Comparison of ENCODE assay signal across 8 mouse cellular contexts in the genomic region with DNA sequence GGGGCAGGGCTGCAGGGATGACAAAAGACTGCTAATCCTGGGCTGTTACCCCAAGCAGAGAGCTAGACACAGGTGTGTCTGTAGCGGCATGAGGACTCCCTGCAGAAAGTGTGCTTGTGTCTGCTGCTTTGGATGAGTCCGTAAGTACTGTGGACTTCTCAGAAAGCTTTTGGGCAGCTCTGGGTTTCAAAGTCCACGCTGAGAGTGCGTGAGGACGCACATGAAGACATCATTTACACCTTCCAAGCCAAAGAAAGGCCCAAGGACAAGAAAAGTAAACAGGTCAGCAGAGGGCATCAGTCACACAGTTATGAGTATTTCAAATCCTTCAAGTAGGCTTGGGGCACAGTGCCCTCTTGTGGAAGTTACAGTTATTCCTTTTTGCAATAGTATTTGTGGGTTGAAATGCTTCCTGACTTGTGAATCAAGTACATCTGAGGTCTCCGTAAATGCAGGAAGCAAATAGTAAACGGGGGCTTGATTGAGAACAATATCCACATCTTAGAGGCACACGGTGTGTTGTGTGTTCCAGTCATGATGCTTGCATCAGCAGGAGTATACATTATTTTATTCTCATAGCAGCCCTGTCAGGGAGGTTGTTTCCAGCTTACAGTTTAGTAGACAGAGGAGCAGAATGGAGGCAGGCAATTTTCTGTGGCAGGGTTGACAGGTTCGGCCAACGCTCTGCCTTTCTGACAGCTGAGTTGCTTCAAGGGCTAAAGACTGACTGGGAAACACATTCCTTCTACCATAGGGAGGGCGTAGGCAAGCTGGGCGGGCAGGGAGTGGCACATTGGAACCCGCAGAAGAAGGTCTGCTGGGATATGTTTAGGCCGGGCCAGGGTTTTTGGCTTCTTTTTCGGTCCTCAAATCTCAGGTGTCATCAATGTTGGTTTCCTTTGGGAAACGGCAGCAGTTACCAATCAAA. TPM values are rescaled to one million over a fixed set of nuclear protein-coding genes. Genes with fewer than 3 reads are reported as not detected.
DNase-seq lines count a peak whose midpoint lies in the region; ATAC-seq and TF ChIP-seq lines count a peak whose summit lies in the region.

No protein-coding gene starts in this region.

- no peak overlapping the region for H3K9ac ChIP-seq in forebrain, postnatal 0 days
- H3K9ac ChIP-seq in lung, postnatal 0 days (replicated peaks; ENCODE audit: low read depth), result no peak overlapping the region

- peak; percentile 66 for TF ChIP-seq CTCF in cerebellum, adult 2 months (IDR thresholded peaks at IDR 0.05; ENCODE audit: borderline replicate concordance, insufficient read depth, low read depth, low read length)
- peak; percentile 96 for TF ChIP-seq CTCF in forebrain, postnatal 0 days (IDR thresholded peaks at IDR 0.05; ENCODE audit: low read depth)
- TF ChIP-seq CTCF in lung, postnatal 0 days (IDR thresholded peaks at IDR 0.05), result peak; percentile 98

- no peak overlapping the region; the same call in 1 of the 2 replicates for H3K27ac ChIP-seq in cerebellum, adult 2 months (ENCODE audit: insufficient read depth, low read length)
- H3K27ac ChIP-seq in forebrain, postnatal 0 days (ENCODE audit: low read depth, low read length), result no peak overlapping the region
- peak overlapping the region; percentile 31 for H3K27ac ChIP-seq in hindbrain, embryonic 10.5 days
- H3K27ac ChIP-seq in lung, postnatal 0 days (ENCODE audit: low read length), result no peak overlapping the region

- 0 out of 2 replicates have a peak overlapping the region, but pooled peaks have one; percentile 21 for H3K4me2 ChIP-seq in forebrain, postnatal 0 days (ENCODE audit: low read depth)
- no peak overlapping the region for H3K4me2 ChIP-seq in lung, postnatal 0 days (replicated peaks; ENCODE audit: low read depth, low read length)

- no peaks in the 10 kb centered on the region for H3K36me3 ChIP-seq in forebrain, postnatal 0 days (ENCODE audit: insufficient read depth)
- H3K36me3 ChIP-seq in hindbrain, embryonic 10.5 days, result no peaks in the 10 kb centered on the region
- H3K36me3 ChIP-seq in lung, postnatal 0 days (ENCODE audit: insufficient read depth, low read length), result no peaks in the 10 kb centered on the region

- no peak overlapping the region for H3K4me3 ChIP-seq in cerebellum, adult 2 months (replicated peaks; ENCODE audit: insufficient read depth, low read depth, low read length)
- no peak overlapping the region for H3K4me3 ChIP-seq in forebrain, postnatal 0 days (ENCODE audit: low read depth, low read length)
- H3K4me3 ChIP-seq in hindbrain, embryonic 10.5 days, result no peak overlapping the region
- no peak overlapping the region for H3K4me3 ChIP-seq in lung, postnatal 0 days (ENCODE audit: low read depth, low read length)

- no peaks in the 10 kb centered on the region for H3K4me1 ChIP-seq in cerebellum, adult 2 months (ENCODE audit: control insufficient read depth, insufficient read depth, low read length)
- H3K4me1 ChIP-seq in forebrain, postnatal 0 days (ENCODE audit: insufficient read depth), result no peaks in the 10 kb centered on the region
- peaks cover 12% of the 10 kb centered on the region; the same call in 1 of the 2 replicates for H3K4me1 ChIP-seq in hindbrain, embryonic 10.5 days (replicated peaks)
- H3K4me1 ChIP-seq in lung, postnatal 0 days (ENCODE audit: insufficient read depth, low read depth, low read length), result 0 out of 2 replicates have a peak, but pooled peaks cover 4% of the 10 kb centered on the region

- no peaks in the 10 kb centered on the region for H3K27me3 ChIP-seq in cerebellum, adult 2 months (ENCODE audit: control insufficient read depth, insufficient read depth, low read length)
- no peaks in the 10 kb centered on the region for H3K27me3 ChIP-seq in forebrain, postnatal 0 days (ENCODE audit: insufficient read depth, low read length)
- no peaks in the 10 kb centered on the region for H3K27me3 ChIP-seq in hindbrain, embryonic 10.5 days (ENCODE audit: insufficient read depth, poor library complexity, severe bottlenecking)
- no peaks in the 10 kb centered on the region for H3K27me3 ChIP-seq in lung, postnatal 0 days (replicated peaks; ENCODE audit: insufficient read depth, low read length)

- TF ChIP-seq EP300 in lung, postnatal 0 days (IDR thresholded peaks at IDR 0.05), result peak; percentile 23; the same call in 1 of the 2 replicates

- TF ChIP-seq POLR2A in cerebellum, adult 2 months (IDR thresholded peaks at IDR 0.05; ENCODE audit: borderline replicate concordance, insufficient read depth, low read length), result no peak

- peak; percentile 83 for ATAC-seq in forebrain, postnatal 0 days
- ATAC-seq in lung, postnatal 0 days, result peak; percentile 75

- WGBS in cerebellum, adult 2 months, result 50% methylated on average over 16 of the region's 16 CpGs
- 50% methylated on average over 16 of the region's 16 CpGs for WGBS in forebrain, postnatal 0 days
- WGBS in hindbrain, embryonic 10.5 days, result 49% methylated on average over 16 of the region's 16 CpGs
- WGBS in lung, postnatal 0 days, result 39% methylated on average over 16 of the region's 16 CpGs

- peak; percentile 94 for DNase-seq in MN1 (ENCODE audit: low spot score)
- peak; percentile 67 to 73 for DNase-seq in cerebellum, adult 2 months
- DNase-seq in forebrain, postnatal 0 days, result peak; percentile 88
- peak; percentile 71 for DNase-seq in hindbrain, embryonic 10.5 days (ENCODE audit: low spot score)
- peak; percentile 84 for DNase-seq in layer of hippocampus, adult 9-10 months (ENCODE audit: low spot score)
- DNase-seq in lung, postnatal 0 days (ENCODE audit: low spot score), result peak; percentile 92
- peak; percentile 43 for DNase-seq in ovary, postnatal 36 days (ENCODE audit: low spot score)
- peak; percentile 87 for DNase-seq in thymus, postnatal 14 days

- H3K9me3 ChIP-seq in forebrain, postnatal 0 days (ENCODE audit: low read length), result no peaks in the 10 kb centered on the region
- H3K9me3 ChIP-seq in hindbrain, embryonic 10.5 days, result no peaks in the 10 kb centered on the region
- H3K9me3 ChIP-seq in lung, postnatal 0 days (ENCODE audit: low read length), result no peaks in the 10 kb centered on the region

RNA-seq across cellular contexts. Expression of gene 4930558K02Rik, which starts 2.9 kb away (rescaled TPM):
- polyA plus RNA-seq in cerebellum, adult 2 months (2012; rRNA removed), result not detected in 2 replicates
- not detected in 2 replicates for total RNA-seq in forebrain, postnatal 0 days (2014; rRNA removed)
- 0.25 and 0.43 TPM in 2 replicates for polyA plus RNA-seq in forebrain, postnatal 0 days (2015; fragmentation: Nextera tagmentation; extraction: Ambion mirVana)
- not detected in 2 replicates for polyA plus RNA-seq in hindbrain, embryonic 10.5 days (2016; fragmentation: Nextera tagmentation; extraction: Ambion mirVana)
- not detected in 2 replicates for polyA plus RNA-seq in lung, postnatal 0 days (2015; fragmentation: Nextera tagmentation; extraction: Ambion mirVana)

RNA-seq across cellular contexts. Expression of gene Pigc, which starts 7.5 kb away (rescaled TPM):
- 20.4 and 21.5 TPM in 2 replicates for polyA plus RNA-seq in cerebellum, adult 2 months (2012; rRNA removed)
- 14.9 and 20.5 TPM in 2 replicates for total RNA-seq in forebrain, postnatal 0 days (2014; rRNA removed)
- 19.8 and 23.9 TPM in 2 replicates for polyA plus RNA-seq in forebrain, postnatal 0 days (2015; fragmentation: Nextera tagmentation; extraction: Ambion mirVana)
- 28.7 and 30.3 TPM in 2 replicates for polyA plus RNA-seq in hindbrain, embryonic 10.5 days (2016; fragmentation: Nextera tagmentation; extraction: Ambion mirVana)
- 38.1 and 39.3 TPM in 2 replicates for polyA plus RNA-seq in lung, postnatal 0 days (2015; fragmentation: Nextera tagmentation; extraction: Ambion mirVana)

Comparison
In these comparisons a context has a peak if more than half of its experiments do, and no peak if none do; other contexts are left out.
1. DNase-seq: peak in every context shown above with its lines; median percentile 94 in MN1; 92 in lung, postnatal 0 days; 88 in forebrain, postnatal 0 days; 87 in thymus, postnatal 14 days; 84 in layer of hippocampus, adult 9-10 months; 71 in hindbrain, embryonic 10.5 days; 70 in cerebellum, adult 2 months; 43 in ovary, postnatal 36 days.